Mouse (Mus musculus) v-Abl transformed pro-B cells (cell line): ENCODE measurements around the gene Pdzph1.

ENCODE experiments used
- in situ Hi-C, 2 experiments: fragments of 400-800 bp; cut with MboI; formaldehyde crosslinking; loops; one replicate each; pipeline ENCODE4 v1.15.1; 2025; ENCODE audit not compliant: unreplicated experiment in 2 of 2

Gene Pdzph1

DNA sequence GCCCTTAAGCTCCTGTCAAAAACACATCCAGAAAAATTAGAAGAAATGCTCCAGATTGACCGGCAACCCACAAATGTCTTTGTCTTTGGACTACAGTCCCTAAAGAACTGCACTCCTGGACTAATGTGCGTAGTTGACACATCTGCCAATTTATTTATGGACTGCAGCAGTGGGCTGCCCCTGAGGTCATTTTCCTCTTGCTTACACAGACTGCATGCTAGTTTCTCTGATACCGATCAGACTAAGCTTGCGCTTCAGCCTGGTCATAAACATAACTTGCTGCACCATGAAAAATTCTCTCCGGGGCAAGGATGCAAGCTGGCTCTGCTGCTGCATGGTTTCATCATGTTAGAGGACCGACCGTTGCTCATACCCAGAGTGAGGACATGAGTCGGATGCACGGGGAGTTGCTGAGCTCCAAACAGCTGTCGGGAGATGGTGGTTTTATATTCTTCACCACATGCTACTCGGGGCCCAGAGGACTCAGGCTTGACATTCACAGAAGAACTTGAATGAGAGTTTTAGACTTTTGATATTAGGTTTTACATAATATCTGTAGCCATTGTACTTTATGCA lies 67.2 kb downstream of the Pdzph1 start:
- in situ Hi-C loops: loop anchor here (25.0 kb wide), 2 partner anchors 1587 to 1937 kb away; partner anchors contain the start of genes Acer1 (in 2 of the 2), Alkbh7 (in 2 of the 2) and Clpp (in 2 of the 2)

DNA sequence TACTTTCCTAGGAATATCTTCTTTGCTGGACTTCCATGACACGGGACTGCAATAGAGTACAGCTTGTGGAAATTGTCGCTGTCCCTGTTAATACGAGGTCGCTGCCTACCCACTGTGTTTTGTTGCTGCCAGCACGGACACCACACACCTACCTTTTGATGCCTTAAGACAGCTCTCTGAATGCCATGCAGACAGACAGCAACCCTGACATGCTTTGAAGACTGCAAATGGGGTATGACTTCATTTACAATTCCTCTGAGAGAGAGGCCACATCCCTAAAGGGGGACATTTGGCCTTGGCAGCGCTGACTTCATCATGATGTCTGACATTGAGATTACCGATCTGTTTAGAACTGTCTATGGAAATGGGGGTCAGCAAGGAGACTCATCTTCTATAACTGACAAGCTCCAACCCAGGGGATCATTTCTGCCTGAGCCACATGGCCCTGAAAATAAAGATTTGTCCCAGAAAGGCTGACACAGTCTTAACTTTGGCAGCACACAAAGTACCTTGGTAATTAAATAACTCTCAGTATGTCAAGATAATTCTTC lies 67.8 kb downstream of the Pdzph1 start:
- in situ Hi-C loops: loop anchor here (25.0 kb wide), 2 partner anchors 1586 to 1936 kb away; partner anchors contain the start of genes Acer1 (in 2 of the 2), Alkbh7 (in 2 of the 2) and Clpp (in 2 of the 2)

DNA sequence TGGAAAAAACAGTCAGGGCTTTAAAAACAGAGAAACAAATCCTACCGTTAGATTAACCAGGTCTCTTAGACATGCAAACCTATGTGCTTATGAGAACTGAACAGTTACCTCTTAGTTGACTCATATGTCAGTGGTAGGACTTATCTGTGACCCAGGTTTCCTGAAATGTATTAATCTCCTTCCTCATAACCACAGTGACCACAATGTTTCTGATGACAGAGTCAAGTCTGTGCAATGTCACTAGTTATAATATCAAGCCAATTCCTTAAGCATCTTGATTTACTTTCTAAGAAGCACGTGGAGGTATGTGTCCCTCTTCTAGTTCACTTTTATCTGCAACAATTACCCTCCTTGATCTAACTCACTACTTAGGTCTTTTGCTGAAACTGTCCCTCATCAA lies 68.4 kb downstream of the Pdzph1 start:
- in situ Hi-C loops: loop anchor here (25.0 kb wide), 2 partner anchors 1586 to 1936 kb away; partner anchors contain the start of genes Acer1 (in 2 of the 2), Alkbh7 (in 2 of the 2) and Clpp (in 2 of the 2)

DNA sequence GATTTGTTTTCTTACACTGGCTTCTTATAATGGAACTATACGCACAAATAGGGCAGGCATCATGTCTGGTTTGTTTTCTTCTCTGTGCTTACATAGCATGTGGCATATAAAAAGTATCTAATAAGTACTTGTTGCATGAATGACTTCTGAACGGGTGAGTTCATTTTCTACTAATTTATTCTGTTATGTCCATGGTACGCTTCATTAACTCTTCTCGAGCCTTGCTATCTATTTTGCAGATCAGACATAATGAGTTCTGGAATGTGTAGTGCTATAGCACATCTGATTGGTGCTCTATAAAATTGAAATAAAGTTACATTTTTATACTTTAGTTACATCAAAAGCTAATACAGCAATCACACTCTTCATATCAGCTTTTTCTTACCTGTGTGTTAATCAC lies 71.2 kb downstream of the Pdzph1 start:
- in situ Hi-C loops: loop anchor here (25.0 kb wide), 2 partner anchors 1583 to 1933 kb away; partner anchors contain the start of genes Acer1 (in 2 of the 2), Alkbh7 (in 2 of the 2) and Clpp (in 2 of the 2)

DNA sequence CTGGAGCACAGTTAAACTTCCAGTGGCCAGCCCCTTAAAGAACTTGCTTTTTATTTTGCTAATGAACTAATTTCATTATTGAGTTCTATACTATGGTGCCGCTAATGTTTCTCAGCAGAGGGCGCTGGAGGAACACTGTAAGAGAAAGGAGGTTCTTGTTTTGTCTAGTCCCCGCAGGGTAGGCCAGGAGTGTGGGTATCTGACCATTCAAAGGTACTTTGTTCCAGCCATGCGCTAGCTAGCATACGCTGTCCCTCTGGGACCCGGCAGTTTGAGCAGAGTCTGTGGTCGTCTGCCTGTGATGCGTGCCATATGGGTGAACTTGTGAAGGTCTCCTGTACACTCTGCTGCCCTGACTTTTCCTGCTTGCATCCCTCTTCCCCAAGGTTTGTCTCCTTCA lies 72.1 kb downstream of the Pdzph1 start:
- in situ Hi-C loops: loop anchor here (25.0 kb wide), 2 partner anchors 1582 to 1932 kb away; partner anchors contain the start of genes Acer1 (in 2 of the 2), Alkbh7 (in 2 of the 2) and Clpp (in 2 of the 2)

DNA sequence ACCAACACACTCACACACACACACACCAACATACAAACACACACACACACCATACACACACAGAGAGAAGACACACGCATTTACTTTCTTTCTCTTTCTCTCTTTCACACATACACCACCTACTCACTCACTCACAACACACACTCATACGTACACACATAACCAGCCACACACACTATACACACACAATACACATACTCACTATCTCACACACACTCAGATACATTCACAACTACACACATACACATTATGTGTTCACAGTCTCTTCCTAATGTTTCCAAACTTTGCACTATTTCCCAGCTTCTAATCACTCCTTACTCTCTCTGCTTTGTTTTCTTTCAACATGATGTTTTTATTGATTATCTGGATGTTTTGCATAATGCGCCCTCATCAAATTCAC lies 72.6 kb downstream of the Pdzph1 start:
- in situ Hi-C loops: loop anchor here (25.0 kb wide), 2 partner anchors 1581 to 1931 kb away; partner anchors contain the start of genes Acer1 (in 2 of the 2), Alkbh7 (in 2 of the 2) and Clpp (in 2 of the 2)

DNA sequence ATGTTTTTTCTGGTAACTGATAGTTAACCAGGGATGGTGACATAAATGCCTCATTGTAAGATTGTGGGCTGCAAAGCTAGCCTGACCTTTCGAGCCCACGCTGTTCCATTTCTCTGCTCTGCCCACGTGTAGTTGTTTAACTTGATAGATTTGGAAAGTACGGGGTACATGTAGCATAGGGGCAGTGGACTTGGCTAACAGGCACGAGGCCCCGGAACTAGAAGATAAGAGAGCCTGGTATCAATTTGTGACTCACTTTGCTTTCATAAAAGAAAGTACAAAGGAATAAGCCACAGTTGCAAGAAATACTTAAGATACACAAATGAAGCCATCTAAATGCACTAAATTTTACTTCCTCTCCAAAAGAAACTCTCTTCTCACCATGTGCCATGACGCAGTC lies 79.6 kb downstream of the Pdzph1 start:
- in situ Hi-C loops: loop anchor here (25.0 kb wide), 2 partner anchors 1574 to 1924 kb away; partner anchors contain the start of genes Acer1 (in 2 of the 2), Alkbh7 (in 2 of the 2) and Clpp (in 2 of the 2)

DNA sequence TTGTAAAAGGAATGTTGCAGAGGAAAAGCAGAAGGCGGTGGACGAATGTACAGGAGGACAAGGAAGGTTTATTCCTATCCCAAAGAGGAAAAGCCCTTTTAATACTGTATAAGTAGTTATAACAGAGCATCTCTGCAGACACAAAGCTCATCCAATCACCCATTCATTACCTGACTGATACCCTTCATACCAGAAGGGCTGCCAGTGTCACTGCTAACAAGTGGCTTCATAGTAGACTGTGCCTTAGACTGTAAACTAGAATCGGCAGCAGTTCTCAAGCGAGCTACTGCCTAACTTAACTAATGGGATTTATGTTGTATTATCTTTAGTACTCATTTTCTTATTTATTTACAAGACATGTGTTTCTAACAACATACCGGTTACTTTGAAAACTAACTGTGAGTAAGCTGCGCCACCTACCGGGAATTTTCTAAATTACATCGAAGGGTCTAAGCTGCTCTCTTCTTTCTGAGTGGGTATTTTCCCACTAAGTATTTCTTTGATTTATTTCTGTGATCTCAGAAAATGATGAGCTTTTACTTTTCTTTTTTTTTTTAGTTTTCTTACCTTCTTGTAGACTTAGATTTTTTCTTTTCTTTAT lies 82.0 kb downstream of the Pdzph1 start:
- in situ Hi-C loops: loop anchor here (5.0 to 25.0 kb wide), 6 partner anchors 1137 to 1922 kb away; partner anchors contain the start of genes Acer1 (in 2 of the 2), Alkbh7 (in 2 of the 2), Clpp (in 2 of the 2) and Cntnap5c (in 1 of the 2)

DNA sequence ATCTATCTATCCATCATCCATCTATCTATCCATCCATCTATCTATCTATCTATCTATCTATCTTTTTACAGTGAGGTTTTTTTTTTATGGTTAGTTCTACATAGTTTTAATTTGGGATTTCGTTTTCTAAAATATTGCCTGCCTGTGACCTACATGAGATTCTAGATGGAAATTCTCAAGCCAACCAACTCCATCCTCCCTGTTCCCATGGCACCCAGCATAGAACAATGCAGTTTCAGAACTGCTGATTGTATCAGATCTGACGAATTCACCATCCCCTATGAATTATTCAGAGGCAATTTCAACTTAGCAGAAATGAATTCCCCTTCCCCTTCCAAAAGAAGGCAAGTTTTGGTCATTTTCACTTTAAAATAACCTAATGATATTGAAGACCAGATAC lies 85.2 kb downstream of the Pdzph1 start:
- in situ Hi-C loops: loop anchor here (5.0 to 25.0 kb wide), 6 partner anchors 1134 to 1919 kb away; partner anchors contain the start of genes Acer1 (in 2 of the 2), Alkbh7 (in 2 of the 2), Clpp (in 2 of the 2) and Cntnap5c (in 1 of the 2)

DNA sequence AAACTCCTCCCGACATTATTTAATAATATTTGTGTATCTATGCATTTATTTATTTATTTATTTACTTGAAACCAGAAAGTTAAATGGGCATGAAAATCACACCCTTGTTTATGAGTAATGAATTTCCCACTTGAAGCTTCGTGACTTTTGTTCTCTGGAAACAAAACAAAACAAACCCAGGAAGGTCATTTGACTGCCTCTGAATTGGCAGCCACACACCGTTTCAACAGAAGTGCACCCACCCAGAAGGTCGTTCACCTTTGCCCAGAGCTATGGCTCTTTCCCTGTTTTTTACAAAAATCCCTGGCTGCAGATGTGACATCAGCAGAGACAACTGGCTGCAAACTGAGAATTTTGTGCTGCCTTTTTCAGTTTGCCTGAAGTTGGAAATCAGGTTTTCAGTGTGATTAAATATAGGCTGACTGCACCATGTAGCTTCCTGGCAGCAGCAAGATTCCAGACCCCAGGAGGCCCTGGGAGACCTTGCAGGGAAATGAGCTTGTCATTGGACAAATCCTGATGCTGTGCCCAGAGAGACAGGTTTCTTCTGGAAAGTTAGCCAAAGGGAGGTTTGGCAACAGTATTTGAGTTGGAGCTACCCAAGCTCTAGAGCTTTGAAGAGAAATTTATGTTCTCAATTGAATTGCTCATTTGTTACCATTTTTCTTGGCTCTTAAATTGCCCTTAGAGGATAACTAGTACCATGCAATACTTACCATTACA lies 99.5 kb downstream of the Pdzph1 start:
- in situ Hi-C loops: no loop called here

DNA sequence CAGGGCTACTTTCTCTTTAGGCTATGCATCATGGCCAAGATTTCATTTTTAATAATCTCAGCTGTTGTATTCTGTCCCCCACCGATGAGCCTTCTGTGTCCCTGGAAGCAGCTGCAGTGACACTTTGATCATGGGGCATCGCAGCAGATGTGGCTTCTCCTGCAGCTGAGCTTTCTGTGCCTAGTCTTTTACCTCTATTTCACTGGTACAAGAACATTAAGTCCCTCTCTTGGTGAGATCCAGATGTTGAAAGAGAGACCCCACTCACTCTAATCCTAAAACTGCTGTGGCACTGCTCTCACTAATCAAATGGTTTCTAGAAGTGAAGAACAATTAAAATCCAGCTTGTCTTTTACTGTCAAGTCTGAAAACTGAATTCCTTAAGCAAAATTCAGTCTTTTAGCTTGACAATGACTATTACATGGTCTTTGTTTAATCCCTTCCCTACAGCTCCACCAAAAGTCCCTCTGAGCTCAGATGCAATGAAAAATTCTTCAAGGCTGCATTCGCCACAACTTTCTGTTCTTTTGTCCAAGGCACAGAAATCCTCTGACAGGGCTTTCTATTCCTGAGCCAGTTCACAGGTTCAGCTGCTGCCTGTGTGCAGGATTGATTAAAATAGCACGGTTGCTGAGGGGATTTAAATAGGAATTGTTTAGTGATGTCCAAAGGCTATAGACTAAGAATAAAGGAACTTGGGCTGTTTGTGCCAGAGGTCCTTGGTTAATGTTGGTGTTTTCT lies 101.1 kb downstream of the Pdzph1 start:
- in situ Hi-C loops: no loop called here

DNA sequence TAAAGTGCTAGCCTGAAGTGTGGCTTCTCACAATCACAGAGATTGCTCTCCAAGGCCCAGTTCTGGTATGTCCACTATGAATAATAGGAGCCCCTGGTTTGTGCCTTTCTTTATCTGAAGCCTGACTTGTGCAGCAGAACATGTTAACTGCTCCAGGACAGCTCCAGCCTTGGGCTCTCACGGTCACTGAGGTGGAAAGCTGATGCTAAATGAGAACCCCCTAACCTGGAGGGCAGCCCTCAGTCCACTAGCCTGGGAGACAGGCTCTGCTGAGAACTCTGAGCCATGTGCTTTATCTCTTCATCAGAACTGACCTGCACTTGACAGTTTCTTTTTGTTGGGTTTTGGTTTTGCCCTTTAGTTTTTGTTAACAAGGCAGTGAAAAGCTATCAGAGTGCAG lies 106.8 kb downstream of the Pdzph1 start:
- in situ Hi-C loops: no loop called here

DNA sequence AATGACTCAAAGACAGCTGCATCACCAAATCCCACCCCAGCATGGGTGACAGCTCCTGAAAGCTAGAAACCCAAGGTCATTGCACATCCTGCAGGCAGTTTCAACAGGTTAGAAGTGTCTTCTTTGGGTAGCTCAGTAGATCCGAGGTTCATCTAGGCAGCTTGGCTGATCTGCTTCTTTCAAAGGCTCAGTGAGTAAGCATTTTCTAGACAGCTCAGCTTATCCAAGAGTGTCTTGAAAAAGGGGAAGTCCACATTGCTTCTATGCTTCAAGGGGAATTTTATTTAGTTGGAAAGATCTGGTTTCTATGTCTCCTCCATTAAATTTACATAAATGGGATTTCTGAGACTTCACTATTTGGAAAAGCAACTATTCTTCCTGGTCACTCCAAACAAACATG lies 117.8 kb downstream of the Pdzph1 start:
- in situ Hi-C loops: no loop called here

DNA sequence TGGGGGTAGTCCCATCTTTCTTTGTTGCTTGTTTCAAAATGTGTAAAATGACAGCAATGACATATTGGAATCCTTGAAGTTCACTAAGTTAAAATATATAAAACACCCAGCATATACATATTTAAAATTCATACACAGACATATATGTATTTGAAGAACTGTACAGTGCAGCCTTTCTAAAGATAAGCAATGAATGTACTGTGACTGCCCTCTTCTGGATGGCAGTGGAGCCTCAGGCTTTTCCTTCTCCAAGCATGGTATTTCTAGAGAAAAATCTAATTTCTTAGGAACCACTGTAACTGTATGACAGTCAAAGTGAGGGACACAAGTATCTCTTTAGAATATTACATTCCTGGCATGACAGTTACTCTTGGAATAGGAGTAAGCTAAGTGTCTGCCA lies 120.4 kb downstream of the Pdzph1 start:
- in situ Hi-C loops: no loop called here
